Mouse (Mus musculus): Measurements from ENCODE around the gene Lrrc23.

The Lrrc23 gene

DNA sequence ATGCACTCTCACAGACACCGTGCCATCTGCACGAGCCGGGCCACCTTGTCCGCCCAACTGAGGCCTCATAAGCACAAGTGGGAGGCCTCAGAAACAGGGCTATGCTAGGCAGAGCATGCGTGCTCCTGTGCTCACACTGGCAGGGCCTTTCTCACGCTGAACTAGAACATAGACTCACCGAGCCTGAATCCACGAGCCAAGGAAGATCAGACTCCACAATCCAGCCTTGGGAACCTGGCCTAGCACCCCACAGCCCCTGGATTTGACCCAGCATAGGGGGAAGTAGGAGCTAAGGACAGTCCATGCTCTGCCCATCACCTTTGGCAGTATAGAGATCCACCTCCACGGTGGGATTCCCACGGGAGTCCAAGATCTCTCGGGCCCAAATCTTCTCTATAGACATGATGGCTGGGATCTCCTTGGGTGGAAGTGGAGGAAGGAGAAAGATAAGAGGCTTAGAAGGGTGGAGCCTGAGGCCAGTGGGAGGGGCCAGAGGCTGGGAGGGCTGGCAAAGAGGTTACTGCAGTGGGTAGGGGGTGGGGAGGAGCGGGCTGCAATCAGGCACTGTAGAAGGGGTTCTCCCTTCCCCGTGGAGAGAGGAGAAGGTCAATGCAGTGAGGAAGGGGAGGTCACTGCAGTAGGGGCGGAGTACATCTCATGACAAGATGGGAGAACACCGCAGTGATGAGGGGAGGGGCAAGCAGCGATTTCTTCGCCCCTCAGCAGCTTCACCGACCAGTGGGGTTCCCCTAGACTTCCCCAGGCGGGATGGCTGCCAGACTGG, 11.4 kb downstream of the Lrrc23 start:
- DNase-seq (ENCODE audit: low spot score) = no peak

DNA sequence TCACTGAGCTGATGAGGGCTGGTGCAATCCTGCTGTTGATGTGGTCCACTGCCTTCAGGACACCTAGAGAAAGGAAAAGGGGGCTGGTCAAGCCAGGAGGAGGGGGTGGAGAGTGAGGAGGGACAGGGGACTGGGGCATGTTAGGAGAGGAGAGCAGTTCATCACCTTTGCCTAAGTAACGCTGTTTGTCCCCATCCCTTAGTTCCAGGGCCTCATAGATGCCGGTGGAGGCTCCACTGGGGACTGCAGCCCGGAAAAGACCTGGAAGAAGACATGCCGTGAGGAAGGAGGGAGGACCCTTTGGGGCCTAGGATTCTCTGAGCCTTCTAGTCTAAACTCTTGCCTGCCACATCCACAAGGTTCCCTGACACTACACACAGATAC, 12.0 kb downstream of the Lrrc23 start:
- no peak for DNase-seq (ENCODE audit: low spot score)

DNA sequence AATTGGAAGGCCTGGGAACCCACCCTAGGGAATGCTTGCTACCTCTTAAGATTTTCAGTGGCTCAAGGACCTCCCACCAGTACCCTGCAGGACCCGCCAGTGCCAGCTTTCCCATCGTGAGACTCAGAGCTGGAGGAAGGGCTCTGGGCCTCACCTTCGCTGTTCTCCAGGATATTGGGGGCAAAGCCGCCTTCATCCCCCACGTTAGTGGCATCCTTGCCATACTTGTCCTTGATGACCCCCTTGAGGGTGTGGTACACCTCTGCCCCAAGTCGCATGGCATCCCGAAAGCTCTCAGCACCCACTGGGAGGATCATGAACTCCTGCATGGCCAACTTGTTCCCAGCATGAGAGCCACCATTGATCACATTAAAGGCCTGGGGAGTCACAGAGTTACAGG, 13.6 kb downstream of the Lrrc23 start:
- no peak for DNase-seq (ENCODE audit: low spot score)

DNA sequence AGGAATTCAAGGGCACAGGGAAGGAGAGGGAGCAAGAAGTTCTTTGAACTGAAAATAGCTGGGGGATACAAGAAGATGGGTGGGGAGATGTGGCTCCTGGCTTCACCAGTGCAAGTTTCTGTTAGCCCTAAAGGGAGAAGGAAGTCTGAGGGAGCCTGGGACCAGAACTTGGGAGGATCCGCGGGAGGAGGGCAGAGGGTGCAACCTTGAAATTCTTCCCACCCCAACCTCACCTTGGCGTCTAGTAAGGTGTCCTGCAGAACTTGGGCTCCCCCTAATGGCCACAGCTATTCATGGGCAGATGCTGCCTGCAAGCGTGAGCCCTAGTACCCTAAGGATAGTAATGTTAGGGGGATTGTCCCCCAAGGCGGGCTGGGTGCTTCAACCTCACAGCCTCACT, 20.3 kb downstream of the Lrrc23 start:
- DNase-seq (ENCODE audit: low spot score) = peak; percentile 91

DNA sequence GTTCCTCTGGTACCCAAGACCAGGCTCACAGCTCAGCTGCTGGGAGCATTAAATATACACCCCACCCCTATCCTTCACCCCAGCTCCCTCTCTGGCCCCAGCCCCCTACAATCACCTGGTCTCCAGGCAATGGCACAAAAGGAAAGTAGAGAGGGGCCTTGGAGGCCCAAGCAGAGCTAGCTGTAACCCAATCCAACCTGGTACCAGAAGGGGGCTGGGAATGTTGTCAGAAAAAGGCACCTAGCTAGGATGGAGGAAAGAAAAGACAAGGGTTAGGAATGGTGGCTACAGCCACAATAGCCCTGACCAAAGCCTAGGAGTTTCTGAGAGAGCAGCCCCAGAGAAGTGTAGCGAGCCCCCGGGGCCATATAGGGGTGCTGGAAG, 20.7 kb downstream of the Lrrc23 start:
- no peak for DNase-seq (ENCODE audit: low spot score)

DNA sequence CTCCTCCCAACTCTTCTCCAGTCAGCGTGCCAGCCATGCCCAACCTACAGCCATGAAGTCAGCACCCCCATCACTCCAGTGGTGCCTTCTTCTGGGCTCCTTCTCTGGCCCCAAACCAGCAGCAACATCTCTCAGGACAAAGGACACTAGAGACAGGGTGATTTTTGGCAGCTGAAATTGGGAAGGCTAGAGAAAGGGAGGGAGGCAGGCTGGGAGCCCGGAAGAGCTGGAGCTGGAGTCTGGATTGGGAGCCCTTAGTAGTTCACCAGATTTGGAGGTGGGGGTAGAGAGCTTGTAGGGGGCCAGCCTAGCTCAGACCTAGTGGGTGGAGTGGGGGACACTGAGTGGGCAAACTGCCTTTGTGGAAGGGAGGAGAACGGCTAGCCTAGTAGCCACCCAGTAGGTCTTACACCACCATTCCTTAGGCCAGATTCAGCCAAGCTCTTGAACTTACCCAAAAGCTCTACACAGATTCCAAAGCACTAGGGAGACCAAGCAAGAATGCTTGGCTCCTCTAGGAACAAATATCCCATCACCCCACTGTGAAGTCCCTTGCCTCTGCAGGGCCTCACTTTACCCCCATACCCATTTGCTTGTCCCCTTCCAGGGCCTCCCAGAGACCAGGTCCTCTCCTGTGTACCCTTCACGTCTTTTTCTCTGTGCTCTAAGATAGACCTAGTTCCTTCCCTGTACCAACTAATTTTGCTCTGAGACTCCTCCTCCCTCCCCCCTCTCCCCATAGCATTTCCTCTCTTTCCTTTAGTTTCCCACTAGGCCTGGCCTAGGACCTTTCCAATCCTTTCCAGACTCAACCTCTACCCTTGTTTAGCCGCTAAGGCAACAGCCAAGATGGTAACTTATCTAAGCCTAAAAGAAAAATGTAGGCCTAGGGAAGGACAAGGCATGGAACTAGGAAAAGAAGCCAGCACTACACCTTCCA, 21.3 kb downstream of the Lrrc23 start:
- peak; percentile 44 for DNase-seq (ENCODE audit: low spot score)

DNA sequence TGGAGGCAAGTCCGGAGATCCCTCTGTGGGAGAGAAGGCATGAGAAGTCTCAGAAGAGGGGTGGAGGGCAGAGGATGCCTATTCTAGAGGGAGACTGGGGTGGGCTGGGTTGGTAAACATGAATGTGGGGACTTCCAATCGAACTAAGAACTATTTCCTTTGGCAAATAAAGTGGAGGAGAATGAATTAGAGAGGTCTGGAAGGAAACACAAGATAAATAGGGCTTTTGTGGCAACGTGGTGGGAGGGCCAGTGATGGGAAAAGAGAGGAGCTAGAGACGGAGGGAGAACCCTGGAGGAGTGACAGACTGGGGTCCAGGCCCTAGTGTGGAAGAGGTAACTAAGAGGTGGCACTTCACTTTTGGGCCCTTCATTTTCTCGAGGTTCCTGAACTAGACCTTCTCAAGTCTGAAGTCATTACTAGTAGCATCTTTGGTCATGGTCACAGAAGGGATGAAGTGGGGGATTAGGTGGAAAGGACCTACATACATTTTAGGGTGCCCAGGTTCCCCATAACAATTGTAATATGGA, 22.1 kb downstream of the Lrrc23 start:
- DNase-seq (ENCODE audit: low spot score) = no peak

DNA sequence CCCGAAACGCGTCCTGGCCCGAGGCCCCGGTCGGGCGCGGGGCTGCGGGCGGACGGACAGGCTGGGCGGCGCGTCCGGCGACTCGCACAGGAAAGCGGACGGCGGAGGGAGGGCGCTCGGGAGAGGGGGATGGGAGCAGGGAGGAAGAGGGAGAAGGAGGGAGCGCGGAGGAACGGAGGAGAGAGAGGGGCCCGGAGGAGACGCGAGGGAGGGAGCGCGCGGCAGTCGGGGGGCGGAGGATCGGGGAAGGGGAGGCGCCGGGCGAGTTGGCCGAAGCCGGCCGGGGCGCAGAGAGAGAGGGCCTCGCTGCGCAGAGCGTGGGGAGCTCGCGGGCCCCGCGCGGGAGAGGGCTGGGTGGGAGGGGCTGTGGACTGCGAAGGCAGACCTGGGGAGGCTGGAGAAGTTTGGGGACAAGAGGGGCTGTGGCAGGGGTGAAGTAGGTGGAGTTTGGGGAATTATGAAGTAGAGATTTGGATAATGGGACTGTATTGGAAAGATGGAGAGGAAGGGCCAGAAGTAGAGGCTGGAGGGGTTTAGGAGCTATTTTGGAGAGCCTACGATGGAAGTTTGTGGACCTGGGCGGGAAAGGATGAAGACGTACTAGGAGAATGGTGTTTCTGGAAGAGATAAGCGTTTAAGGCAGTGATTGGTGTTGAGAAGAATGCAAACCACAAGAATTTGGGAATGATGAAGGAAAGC, 22.7 kb downstream of the Lrrc23 start:
- peak; percentile 89 for DNase-seq (ENCODE audit: low spot score)

DNA sequence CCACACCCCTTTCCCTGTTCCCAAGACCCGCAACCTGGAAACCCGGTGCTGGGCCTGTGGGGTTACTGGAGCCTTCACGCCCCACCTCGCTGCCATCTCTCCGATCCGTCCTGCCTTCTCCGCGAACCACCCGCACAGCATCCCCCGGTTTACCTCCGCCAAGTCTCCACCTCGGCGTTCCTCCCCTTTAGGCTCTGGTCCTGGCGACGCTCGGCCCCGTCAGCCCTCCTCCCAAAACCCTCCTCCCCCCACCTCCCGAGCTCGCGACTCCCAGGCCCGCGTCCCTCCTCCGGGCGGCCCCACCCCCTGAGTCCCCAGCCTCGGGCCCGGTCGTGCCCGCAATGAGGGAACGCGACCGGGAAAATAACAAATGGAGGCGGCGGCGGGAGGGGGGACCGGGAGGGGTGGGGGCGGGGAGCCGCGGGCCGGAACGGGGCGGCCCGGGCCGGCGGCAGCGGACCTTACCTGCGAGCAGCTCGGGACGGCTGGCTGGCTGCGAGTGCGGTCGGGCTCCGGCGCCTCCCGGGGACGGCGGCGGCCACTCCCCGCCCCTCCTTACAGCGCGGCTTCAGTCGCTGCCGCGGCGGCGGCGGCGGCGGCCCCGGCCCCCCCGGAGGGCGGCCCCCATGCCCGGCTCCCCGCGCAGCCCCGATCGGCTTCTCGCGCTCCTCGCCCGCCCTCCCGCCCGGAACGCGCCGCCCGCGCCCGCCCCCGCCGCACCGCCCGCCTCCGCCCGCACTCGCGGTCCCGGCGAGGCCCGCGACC, 23.5 kb downstream of the Lrrc23 start, which contains the start of the genes Gm45234 and Atn1:
Gene Gm45234, minus strand, starts transcription at position 191 of the 765 bp plus-strand sequence.
Gene Atn1, minus strand, starts transcription at position 694 of the 765 bp plus-strand sequence.
- peak; percentile 81 for DNase-seq (ENCODE audit: low spot score)

DNA sequence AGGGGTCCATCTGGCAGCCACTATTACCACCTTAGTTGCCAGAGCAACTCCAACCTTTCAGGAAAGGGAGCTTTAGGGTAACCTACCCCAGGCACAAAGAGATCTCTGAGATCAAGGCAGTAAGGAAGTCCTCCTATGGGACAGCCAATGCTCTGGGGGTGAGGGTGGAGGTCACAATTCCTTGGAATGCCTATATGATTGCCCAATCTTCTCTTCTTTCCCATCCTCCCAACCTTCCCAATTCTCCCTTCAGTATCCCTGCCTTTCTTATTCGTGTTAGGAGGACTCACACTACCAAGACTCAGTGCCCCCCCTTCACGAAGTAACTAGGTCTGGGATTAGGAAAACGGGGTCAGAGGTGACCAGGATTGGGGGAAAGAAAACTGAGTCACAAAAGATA, 24.2 kb downstream of the Lrrc23 start:
- DNase-seq (ENCODE audit: low spot score) = no peak

DNA sequence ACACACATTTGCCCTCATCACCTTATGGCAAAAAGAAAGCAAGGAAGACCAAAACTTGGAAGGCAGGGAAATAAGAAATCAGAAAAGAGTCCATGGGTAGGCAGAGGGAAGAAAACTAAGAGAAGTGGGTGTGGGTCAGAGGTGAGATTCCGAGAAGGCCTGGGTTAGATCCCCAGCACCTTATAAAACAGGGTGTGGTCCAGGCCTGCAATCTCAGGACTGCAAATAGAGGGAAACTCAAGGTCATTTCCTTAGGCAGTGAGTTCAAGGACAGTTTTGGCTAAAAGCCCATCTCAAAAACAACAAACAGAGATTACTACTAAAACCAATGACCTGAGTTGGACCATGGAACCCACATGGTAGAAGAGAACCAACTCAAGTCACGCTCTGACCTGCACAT, 25.7 kb downstream of the Lrrc23 start:
- DNase-seq (ENCODE audit: low spot score) = no peak

DNA sequence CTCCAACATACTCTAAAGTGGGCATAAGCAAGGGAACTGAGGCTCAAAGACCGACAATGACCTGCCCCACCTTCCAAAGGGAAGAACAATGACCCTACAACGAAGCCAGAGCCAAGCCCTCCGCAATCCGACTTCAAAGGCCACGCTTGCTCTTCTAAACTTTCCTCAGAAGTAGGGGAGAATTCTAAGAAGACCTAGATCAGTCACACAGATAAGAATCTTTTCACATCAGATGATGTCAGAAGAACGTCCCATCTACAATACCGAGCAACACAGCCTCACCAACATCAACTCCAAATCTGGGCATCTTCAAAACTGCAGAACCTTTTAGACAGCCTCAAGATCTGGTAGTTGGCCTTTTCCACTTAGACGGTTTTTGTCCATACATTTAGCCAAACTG, 29.1 kb downstream of the Lrrc23 start:
- no peak for DNase-seq (ENCODE audit: low spot score)

DNA sequence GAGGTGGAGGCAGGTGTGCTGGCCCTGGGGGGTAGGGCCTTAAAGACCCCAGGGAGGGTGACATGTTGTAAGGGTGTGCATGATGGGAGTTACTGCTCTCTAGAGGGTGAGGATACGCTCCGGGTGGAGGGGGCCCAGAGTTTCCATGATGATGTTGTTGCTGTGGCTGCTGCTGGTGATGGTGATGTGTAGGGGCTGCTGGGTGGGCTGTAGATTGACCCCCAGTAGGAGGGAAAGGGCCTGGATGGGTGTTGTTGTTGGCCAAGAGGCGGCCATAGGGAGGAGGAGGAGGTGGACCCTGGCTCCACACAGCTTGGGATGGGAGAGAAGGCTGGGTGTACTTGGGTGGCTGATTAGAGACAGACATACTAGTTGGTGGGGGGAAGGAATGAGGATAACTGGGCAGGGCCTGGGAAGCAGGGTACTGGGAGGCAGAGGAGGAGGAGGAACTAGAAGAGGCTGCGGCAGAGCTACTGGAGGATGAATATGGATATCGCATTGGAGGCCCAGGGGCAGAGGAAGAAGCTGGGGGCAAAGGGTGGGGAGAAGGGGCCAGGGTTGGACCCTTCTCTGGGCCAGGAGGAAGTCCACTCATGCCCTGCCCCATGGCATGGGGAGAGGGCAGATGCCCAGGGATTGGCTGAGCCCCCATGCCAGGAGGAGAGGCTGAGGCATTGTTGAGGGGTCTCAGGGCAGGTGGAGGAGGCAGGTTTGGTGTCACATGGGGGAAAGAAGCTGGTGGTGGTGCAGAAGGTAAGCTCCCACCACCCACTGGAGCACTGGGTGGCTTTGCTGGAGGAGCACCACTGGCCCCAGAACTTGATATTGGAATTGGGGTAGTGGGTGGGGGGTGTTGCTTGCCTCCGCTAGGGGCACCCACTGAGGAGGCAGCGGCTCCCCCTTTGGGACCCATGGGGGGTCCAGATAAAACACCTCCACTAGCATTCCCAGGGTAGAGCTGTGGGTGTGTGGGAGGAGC, 32.6 kb downstream of the Lrrc23 start:
- DNase-seq (ENCODE audit: low spot score) = no peak

DNA sequence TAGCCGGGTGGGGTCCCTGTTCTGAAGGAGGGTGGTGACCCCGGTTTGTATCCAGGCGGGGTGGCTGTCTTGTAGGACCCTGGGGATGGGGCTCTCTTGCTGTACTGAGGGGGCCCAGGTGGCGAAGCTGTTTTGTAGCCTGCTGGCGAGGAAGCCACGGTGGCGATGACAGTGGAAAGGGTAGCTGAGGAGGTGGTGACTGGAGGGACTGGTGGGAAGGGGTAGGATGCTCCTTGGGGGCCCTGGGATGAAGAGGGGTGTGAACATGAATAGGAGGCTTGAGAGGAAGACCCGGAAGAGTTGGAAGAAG, 33.3 kb downstream of the Lrrc23 start:
- DNase-seq (ENCODE audit: low spot score) = no peak

DNA sequence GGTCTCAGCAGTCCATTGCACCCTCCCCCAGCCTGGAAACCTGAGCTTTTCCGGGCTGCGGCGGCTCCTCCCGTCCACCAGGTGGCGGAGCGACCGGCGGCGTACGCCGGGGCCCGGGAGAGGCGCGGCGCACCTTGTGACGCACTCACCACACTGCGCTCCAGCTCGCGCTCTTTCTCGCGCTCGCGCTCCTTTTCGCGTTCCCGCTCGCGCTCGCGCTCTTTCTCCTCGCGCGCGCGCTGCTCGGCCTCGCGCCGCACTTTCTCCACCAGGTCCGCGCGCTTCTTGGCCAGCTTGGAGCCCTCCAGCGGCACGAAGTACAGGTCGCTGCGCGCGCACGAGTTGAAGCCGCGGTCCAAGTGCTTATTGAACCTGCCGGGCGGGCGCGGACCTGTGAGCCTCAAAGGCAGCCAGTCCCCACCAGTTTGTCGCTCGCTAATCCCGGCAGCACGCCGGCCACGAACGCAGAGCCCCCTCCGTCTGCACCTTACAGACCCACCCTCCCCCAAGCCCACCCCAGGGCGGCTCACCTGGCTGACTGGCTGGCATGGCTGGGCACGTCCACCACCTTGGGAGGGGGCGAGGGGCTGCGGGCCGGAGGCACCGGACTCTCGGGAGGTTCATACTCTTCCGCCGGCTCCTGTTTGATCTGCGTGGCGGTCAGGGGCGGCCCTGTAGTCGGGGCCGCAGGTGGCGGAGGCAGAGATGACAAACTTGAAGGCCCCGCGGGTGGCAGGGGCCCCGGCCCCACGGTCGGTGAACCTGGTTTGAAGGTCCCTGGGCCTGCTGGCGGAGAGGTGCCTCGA, 33.8 kb downstream of the Lrrc23 start:
- DNase-seq (ENCODE audit: low spot score) = peak; percentile 93

DNA sequence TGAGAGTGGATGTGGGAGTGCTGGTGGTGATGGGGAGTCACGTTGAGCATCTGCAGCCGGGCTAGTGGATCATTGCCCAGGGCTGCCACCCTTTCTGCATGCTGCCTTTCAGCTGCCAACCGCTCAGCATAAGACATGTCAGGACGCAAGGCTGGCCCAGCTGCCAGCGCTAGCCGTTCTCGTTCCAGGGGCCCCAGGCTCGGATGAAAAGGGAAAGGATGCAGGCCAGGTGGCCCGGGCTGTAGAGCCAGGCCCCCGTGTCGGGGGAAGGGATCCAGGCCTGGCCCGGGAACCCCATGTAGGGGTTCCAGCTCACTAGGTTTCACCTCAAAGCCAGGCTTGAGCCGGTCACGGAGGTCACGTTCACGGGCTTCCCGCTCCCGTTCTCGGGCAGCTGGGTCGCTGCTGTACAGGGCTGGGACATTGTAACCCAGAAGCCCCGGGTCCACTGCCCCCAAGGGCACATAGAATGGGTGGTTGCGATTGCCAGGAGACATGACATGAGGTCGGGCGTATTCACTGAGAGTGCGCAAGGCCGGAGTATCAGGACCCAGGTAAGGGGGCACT, 34.7 kb downstream of the Lrrc23 start:
- DNase-seq (ENCODE audit: low spot score) = no peak

DNA sequence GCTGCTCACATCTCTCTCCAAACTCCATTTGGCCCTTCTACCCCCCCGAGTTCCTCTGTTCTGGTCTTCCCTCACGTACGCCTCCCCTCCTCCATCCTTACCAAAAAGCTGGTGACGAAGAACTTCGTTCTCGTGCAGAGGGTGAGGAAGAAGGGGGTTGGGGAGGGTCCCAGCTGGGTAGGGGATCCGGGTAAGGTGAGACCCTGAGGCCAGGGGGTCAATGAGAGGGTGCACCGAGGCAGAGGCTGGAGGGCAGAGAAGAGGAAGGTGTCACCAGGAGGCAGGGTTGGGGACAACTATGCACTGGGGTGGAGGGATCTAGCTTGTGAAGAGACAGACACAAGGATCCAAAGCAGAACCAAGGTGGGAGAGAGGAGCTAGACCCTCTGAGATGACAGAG, 35.9 kb downstream of the Lrrc23 start:
- DNase-seq (ENCODE audit: low spot score) = no peak

DNA sequence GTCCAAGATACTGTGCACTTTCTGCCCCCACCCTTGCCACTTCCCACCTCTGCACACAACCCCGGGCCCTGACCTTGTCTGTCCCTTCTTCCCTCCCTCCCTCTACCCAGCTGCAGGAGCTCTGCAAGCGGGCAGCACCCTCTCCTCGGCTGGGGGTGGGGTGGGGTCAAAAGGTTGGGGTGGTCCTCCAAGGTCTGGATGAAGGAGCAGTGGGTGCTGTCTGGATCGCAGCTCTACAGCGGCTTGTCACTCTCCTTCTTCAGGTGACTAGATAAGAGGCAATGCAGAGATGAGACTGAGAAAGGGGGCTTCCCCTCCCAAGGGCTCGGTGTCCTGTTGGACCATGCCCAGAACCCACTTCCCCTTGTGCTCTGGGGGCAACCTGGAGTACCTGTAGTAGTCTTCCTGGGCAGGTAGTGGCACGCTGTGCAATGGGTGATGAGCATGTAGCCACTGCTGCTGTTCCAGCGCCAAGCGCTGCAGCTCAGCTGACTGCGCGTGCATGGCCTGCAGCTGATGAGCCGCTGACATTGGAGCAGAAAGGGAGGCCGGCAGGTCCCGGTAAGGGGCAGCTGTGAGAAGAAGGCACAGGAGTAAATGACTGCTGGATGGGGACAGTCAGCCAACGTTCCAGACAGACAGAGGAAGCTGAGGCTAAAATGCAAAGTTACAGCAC, 36.5 kb downstream of the Lrrc23 start:
- DNase-seq (ENCODE audit: low spot score) = no peak

DNA sequence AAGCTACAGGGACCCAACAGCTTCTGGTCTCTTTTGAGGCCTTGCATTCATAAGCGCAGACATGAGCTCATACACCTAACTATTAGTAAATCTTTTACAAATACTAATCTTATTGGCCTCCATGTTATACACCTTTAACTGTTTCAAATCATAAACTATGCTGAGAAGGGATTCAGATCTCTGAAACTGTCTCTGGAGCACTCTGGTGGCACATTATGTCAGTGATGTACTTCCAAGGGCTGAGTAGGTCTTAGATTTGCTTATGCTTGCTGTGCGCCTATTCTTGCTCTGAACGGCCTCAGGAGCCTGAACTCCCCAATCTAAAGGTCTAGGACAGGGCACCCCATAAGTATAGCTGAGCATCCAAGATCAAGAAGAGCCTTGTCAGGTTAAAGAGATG, 37.7 kb downstream of the Lrrc23 start:
- no peak for DNase-seq (ENCODE audit: low spot score)

All from urinary bladder, postnatal 14 days (tissue).